Mouse (Mus musculus): ENCODE data around the gene Eea1.

Gene Eea1

GRCm38 (mm10) chr10:96067347-96067746 lies 126.9 kb downstream of the Eea1 start:
- no peak for DNase-seq (ENCODE audit: low read depth, low spot score)

- no peak for DNase-seq (ENCODE audit: low read depth, low spot score)
These were observed 133.9 kb downstream of the Eea1 start for GRCm38 (mm10) chr10:96074386-96074785.

GRCm38 (mm10) chr10:96075403-96075802 lies 135.0 kb downstream of the Eea1 start:
- DNase-seq (ENCODE audit: low read depth, low spot score) = no peak

- DNase-seq (ENCODE audit: low read depth, low spot score) = peak; percentile 65
These were observed 135.4 kb downstream of the Eea1 start for GRCm38 (mm10) chr10:96075880-96076279.

- DNase-seq (ENCODE audit: low read depth, low spot score) = peak; percentile 80
These were observed 136.0 kb downstream of the Eea1 start for GRCm38 (mm10) chr10:96076461-96076860.

- peak; percentile 70 for DNase-seq (ENCODE audit: low read depth, low spot score)
These were observed 137.1 kb downstream of the Eea1 start for GRCm38 (mm10) chr10:96077480-96078066.

- DNase-seq (ENCODE audit: low read depth, low spot score) = no peak
These were observed 139.4 kb downstream of the Eea1 start for GRCm38 (mm10) chr10:96079823-96080222.

- DNase-seq (ENCODE audit: low read depth, low spot score) = peak; percentile 80
These were observed 140.3 kb downstream of the Eea1 start for GRCm38 (mm10) chr10:96080440-96081381.

GRCm38 (mm10) chr10:96082203-96082602 lies 141.8 kb downstream of the Eea1 start:
- no peak for DNase-seq (ENCODE audit: low read depth, low spot score)

GRCm38 (mm10) chr10:96089744-96090143 lies 149.3 kb downstream of the Eea1 start:
- no peak for DNase-seq (ENCODE audit: low read depth, low spot score)

GRCm38 (mm10) chr10:96090388-96090787 lies 149.9 kb downstream of the Eea1 start:
- DNase-seq (ENCODE audit: low read depth, low spot score) = no peak

GRCm38 (mm10) chr10:96093890-96094531 lies 153.6 kb downstream of the Eea1 start:
- DNase-seq (ENCODE audit: low read depth, low spot score) = no peak

GRCm38 (mm10) chr10:96094559-96094958 lies 154.1 kb downstream of the Eea1 start:
- no peak for DNase-seq (ENCODE audit: low read depth, low spot score)
